ENCODE assay signal across 17 mouse cellular contexts in genomic region chr8:105925123-105925522, GRCm38 (mm10). TPM values are rescaled to one million over a fixed set of nuclear protein-coding genes. Genes with fewer than 3 reads are reported as not detected.
"Had no signal": no experiment of that assay in that cellular context is flagged by ENCODE, and none has a peak within 500 bp of the region (broad histone marks: within the 10 kb centered on the region; RNA-seq: fewer than 3 reads in every experiment).

No protein-coding gene starts in this region.

- H3K4me2 ChIP-seq: liver, embryonic 11.5 days; liver, embryonic 15.5 days; neural tube, embryonic 12.5 days; stomach, embryonic 15.5 days had no signal

- DNase-seq: kidney, adult 11 months; kidney, adult 9 months; kidney, postnatal 4 days; lung, adult 2 months; lung, postnatal 36 days; midbrain, embryonic 14.5 days; thymus, adult 18-20 months; thymus, postnatal 25 days had no signal

- H3K9me3 ChIP-seq: limb, embryonic 10.5 days; liver, embryonic 15.5 days; neural tube, embryonic 12.5 days; stomach, embryonic 15.5 days had no signal

- H3K4me1 ChIP-seq: limb, embryonic 10.5 days; neural tube, embryonic 12.5 days; stomach, embryonic 15.5 days had no signal

- H3K4me3 ChIP-seq: limb, embryonic 10.5 days; liver, embryonic 15.5 days; neural tube, embryonic 12.5 days; stomach, embryonic 15.5 days had no signal

- H3K9ac ChIP-seq: liver, embryonic 15.5 days; neural tube, embryonic 12.5 days; stomach, embryonic 15.5 days had no signal

- H3K27ac ChIP-seq: kidney, postnatal 0 days; limb, embryonic 10.5 days; liver, embryonic 15.5 days; neural tube, embryonic 12.5 days; stomach, embryonic 15.5 days had no signal

- ATAC-seq: lung, postnatal 0 days had no signal

- H3K27me3 ChIP-seq: liver, embryonic 15.5 days; neural tube, embryonic 12.5 days; stomach, embryonic 15.5 days had no signal

RNA-seq across cellular contexts. Expression of gene Ctrl, which starts 8.5 kb away (rescaled TPM):
- total RNA-seq: monocyte, adult 5-6 weeks had no signal

RNA-seq across cellular contexts. Expression of gene Lcat, which starts 18.1 kb away (rescaled TPM):
- total RNA-seq: monocyte, adult 5-6 weeks; neutrophil, adult 5-6 weeks had no signal

RNA-seq across cellular contexts. Expression of gene Nrn1l, which starts 31.8 kb away (rescaled TPM):
- total RNA-seq: monocyte, adult 5-6 weeks; neutrophil, adult 5-6 weeks had no signal
- polyA plus RNA-seq: liver, embryonic 11.5 days; liver, embryonic 15.5 days; midbrain, embryonic 14.5 days; neural tube, embryonic 12.5 days had no signal
